Mouse (Mus musculus): ENCODE results near the gene Olfr738. TPM values are rescaled to one million over a fixed set of nuclear protein-coding genes. Genes with fewer than 3 reads are reported as not detected.

Olfr738 gene
- total RNA-seq (2021), result not detected
- long read RNA-seq, experiment 1, result 0 reads
- long read RNA-seq, experiment 2, result 0 reads

- DNase-seq (ENCODE audit: low spot score), result no peak
These were observed at the start of gene Olfr738 for GRCm38 (mm10) chr14:50407268-50407667. Olfr738 (plus strand) TSS chr14:50407568.

- no peak for DNase-seq (ENCODE audit: low spot score)
These were observed 49.8 kb upstream of the Olfr738 start, which contains the start of gene Tlr11 for GRCm38 (mm10) chr14:50357593-50357992. Tlr11 (plus strand) TSS chr14:50357914.

GRCm38 (mm10) chr14:50360480-50360879 lies 46.9 kb upstream of the Olfr738 start:
- no peak for DNase-seq (ENCODE audit: low spot score)

- no peak for DNase-seq (ENCODE audit: low spot score)
These were observed 43.8 kb upstream of the Olfr738 start for GRCm38 (mm10) chr14:50363561-50363960.

- DNase-seq (ENCODE audit: low spot score), result no peak
These were observed 26.5 kb upstream of the Olfr738 start, which contains the start of gene Olfr736 for GRCm38 (mm10) chr14:50380863-50381262. Olfr736 (plus strand) TSS chr14:50381163.

GRCm38 (mm10) chr14:50418326-50418725 lies 11.0 kb downstream of the Olfr738 start, which contains the start of gene Olfr739:
Olfr739 (plus strand) TSS chr14:50418626.
- no peak for DNase-seq (ENCODE audit: low spot score)

- no peak for DNase-seq (ENCODE audit: low spot score)
These were observed 37.9 kb downstream of the Olfr738 start, which contains the start of gene Olfr740 for GRCm38 (mm10) chr14:50445245-50445644. Olfr740 (plus strand) TSS chr14:50445545.

Other genes starting within 250 kb of the Olfr738 start
- not detected for gene Olfr730, start 219.4 kb upstream of the Olfr738 start, total RNA-seq (2021)
- gene Olfr731, start 165.7 kb upstream of the Olfr738 start, total RNA-seq (2021), result not detected
- gene Olfr732, start 123.4 kb upstream of the Olfr738 start, total RNA-seq (2021), result not detected
- not detected for gene Olfr733, start 106.0 kb upstream of the Olfr738 start, total RNA-seq (2021)
- not detected for gene Olfr734, start 80.8 kb upstream of the Olfr738 start, total RNA-seq (2021)
- not detected for gene Olfr735, start 58.7 kb upstream of the Olfr738 start, total RNA-seq (2021)
- not detected for gene Tlr11, start 49.7 kb upstream of the Olfr738 start, total RNA-seq (2021)
- not detected for gene Olfr736, start 26.4 kb upstream of the Olfr738 start, total RNA-seq (2021)
- not detected for gene Olfr739, start 11.1 kb downstream of the Olfr738 start, total RNA-seq (2021)
- gene Olfr740, start 38.0 kb downstream of the Olfr738 start, total RNA-seq (2021), result not detected
- not detected for gene Olfr741, start 65.2 kb downstream of the Olfr738 start, total RNA-seq (2021)
- gene Olfr742, start 96.0 kb downstream of the Olfr738 start, total RNA-seq (2021), result not detected
- gene Olfr743, start 114.3 kb downstream of the Olfr738 start, total RNA-seq (2021), result not detected
- not detected for gene Olfr744, start 207.3 kb downstream of the Olfr738 start, total RNA-seq (2021)
- gene Olfr745, start 231.8 kb downstream of the Olfr738 start, total RNA-seq (2021), result not detected
- not detected for gene Olfr746, start 239.5 kb downstream of the Olfr738 start, total RNA-seq (2021)

Measured in gastrocnemius, adult 18-20 months (tissue).